Mouse (Mus musculus) ES-E14 (cell line): Measurements from ENCODE around the gene Cnbd2. TPM values are rescaled to one million over a fixed set of nuclear protein-coding genes. Genes with fewer than 3 reads are reported as not detected.

Experiments used
- DNase-seq: peaks from one replicate; pipeline ENCODE4 v3.0.0-alpha.2; 2013; ENCODE audit warnings: low read depth, low spot score
- H3K27ac ChIP-seq: 2 replicates; pipeline ENCODE4 v1.5.1; 2012; ENCODE audit warnings: low read depth, mild to moderate bottlenecking, low read length, moderate library complexity, mixed read lengths; ENCODE audit not compliant: poor library complexity, insufficient read depth, severe bottlenecking
- H3K36me3 ChIP-seq: 2 replicates; pipeline ENCODE4 v1.6.1; 2012; ENCODE audit warnings: mild to moderate bottlenecking, low read length, moderate library complexity, mixed read lengths; ENCODE audit not compliant: control insufficient read depth, poor library complexity, insufficient read depth, severe bottlenecking
- H3K4me1 ChIP-seq, 2 experiments: fragments of 150-350 bp in 1 of 2; sonication (generic) in 1 of 2; 2 replicates each; pipeline ENCODE4 v1.6.1; 2012; ENCODE audit warnings: low read length in 2 of 2, mild to moderate bottlenecking in 1 of 2, mixed read lengths in 1 of 2; ENCODE audit not compliant: control insufficient read depth in 2 of 2, insufficient read depth in 2 of 2, poor library complexity in 1 of 2
- H3K4me3 ChIP-seq, 2 experiments: fragments of 150-350 bp in 1 of 2; sonication (generic) in 1 of 2; 2 replicates each; pipeline ENCODE4 v1.5.1; 2012; ENCODE audit warnings: low read length in 2 of 2, low read depth in 1 of 2, mild to moderate bottlenecking in 1 of 2, mixed read lengths in 1 of 2; ENCODE audit not compliant: insufficient read depth in 1 of 2, poor library complexity in 1 of 2, severe bottlenecking in 1 of 2
- H3K9ac ChIP-seq: 2 replicates; pipeline ENCODE4 v1.6.1; 2012; ENCODE audit warnings: low read depth, mild to moderate bottlenecking, low read length, mixed read lengths; ENCODE audit not compliant: poor library complexity, insufficient read depth, severe bottlenecking
- H3K9me3 ChIP-seq: fragments of 150-350 bp; sonication (generic); 2 replicates; pipeline ENCODE4 v1.6.1; 2012; ENCODE audit warnings: low read depth, mild to moderate bottlenecking, low read length; ENCODE audit not compliant: control insufficient read depth, insufficient read depth
- CHD2 ChIP-seq: IDR thresholded peaks from 2 replicates; pipeline ENCODE4 v1.6.1; 2014; ENCODE audit warnings: mild to moderate bottlenecking, low read depth, low read length, inconsistent platforms
- HCFC1 ChIP-seq: IDR thresholded peaks from 2 replicates; pipeline ENCODE4 v1.6.1; 2012; ENCODE audit warnings: low read length, inconsistent platforms, borderline replicate concordance; ENCODE audit not compliant: insufficient read depth
- MAFK ChIP-seq: IDR thresholded peaks from 2 replicates; pipeline ENCODE4 v1.6.1; 2014; ENCODE audit warnings: mild to moderate bottlenecking, low read depth, low read length, inconsistent platforms; ENCODE audit not compliant: insufficient read depth
- ZC3H11A ChIP-seq: IDR thresholded peaks from 2 replicates; pipeline ENCODE4 v1.6.1; 2012; ENCODE audit warnings: low read depth, mild to moderate bottlenecking, inconsistent platforms, low read length, borderline replicate concordance
- ZNF384 ChIP-seq: IDR thresholded peaks from 2 replicates; pipeline ENCODE4 v1.6.1; 2012; ENCODE audit warnings: low read depth, low read length, inconsistent platforms
- in situ Hi-C, 2 experiments: fragments of 600-800 bp; cut with MboI; formaldehyde crosslinking; loops; one replicate each; pipeline ENCODE4 v1.15.1; 2025; ENCODE audit warnings: low sequenced_read_pairs in 2 of 2, inconsistent platforms in 1 of 2; ENCODE audit not compliant: unreplicated experiment in 2 of 2
- total RNA-seq: library from RNA; depleted of rRNA; stranded (reverse); fragments of 300-350 nt; gene quantifications from 2 replicates; pipeline ENCODE4 v1.2.3, GENCODE M21; 2012

The Cnbd2 gene
- total RNA-seq, 1 experiment: 1.6 TPM

DNA sequence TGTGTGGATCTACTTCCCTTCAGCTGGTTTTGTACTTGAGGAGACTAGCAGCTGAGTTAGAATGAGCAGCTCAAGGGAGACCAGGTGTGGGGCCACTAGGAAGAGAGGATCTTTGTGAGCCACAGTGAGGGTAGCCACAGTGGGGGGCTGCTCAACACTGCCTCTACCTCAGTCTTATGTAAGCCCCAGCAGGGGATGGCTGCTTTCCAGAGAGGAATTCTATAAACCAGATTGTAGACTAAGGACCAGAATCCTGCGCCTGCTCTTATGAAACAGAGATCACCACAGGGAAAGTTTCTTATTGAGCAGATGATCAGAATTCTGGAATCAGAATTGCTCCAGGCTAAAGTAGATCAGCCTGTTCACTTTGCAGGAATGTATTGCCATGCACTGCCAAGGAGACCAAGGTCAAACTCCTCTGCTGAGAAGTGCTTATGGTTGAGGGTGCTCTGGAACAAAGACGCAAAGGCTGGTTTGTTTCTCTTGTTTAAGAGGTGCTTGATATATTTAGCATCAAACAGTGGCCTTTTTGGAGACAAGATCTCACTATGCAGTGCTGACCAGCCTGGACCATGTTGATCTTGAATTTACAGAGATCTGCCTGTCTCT is 22.4 kb upstream of the Cnbd2 start:
- H3K4me1 ChIP-seq: peaks cover 0 to 1% of the 10 kb centered on the region in 2 experiments; a peak in 2 of 4 replicates
- H3K9ac ChIP-seq: no peak overlapping the region
- DNase-seq: no peak
- no peak for TF ChIP-seq ZNF384
- no peak for TF ChIP-seq MAFK
- TF ChIP-seq ZC3H11A: no peak
- TF ChIP-seq HCFC1: no peak
- TF ChIP-seq CHD2: no peak
- H3K36me3 ChIP-seq: peaks cover 50% of the 10 kb centered on the region
- H3K27ac ChIP-seq: no peak overlapping the region
- H3K4me3 ChIP-seq: no peak overlapping the region
- H3K9me3 ChIP-seq: no peaks in the 10 kb centered on the region
- in situ Hi-C loops: no loop called here

DNA sequence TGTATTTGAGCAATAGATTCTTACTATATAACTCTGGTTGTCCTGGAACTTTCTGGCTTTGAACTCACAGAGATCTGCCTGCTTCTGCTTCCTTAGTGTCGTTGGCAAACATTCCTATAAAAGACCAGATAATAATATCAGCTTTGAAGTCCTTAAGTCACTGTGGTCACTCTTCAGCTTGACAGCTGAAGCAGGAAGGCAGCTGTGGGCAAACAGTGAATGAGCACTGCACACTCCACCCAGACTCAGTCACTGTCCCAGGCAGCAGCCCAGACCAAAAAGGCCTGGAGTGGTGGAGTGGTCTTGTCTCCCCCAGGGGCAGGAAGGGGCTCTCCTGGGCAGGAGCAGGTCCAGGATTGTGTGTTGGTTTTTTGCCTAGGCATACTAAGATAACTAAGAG is 20.1 kb upstream of the Cnbd2 start:
- Histone ChIP-seq H3K4me3 (no peak overlapping the region), H3K36me3 (peaks cover 50% of the 10 kb centered on the region), H3K9me3 (no peaks in the 10 kb centered on the region), H3K9ac (no peak overlapping the region), H3K27ac (no peak overlapping the region), H3K4me1 (peaks cover 0 to 1% of the 10 kb centered on the region in 2 experiments; a peak in 2 of 4 replicates)
- in situ Hi-C loops: no loop called here
- no peak for DNase-seq
- TF ChIP-seq MAFK: no peak
- no peak for TF ChIP-seq HCFC1
- TF ChIP-seq ZC3H11A: no peak
- TF ChIP-seq CHD2: no peak
- TF ChIP-seq ZNF384: no peak

DNA sequence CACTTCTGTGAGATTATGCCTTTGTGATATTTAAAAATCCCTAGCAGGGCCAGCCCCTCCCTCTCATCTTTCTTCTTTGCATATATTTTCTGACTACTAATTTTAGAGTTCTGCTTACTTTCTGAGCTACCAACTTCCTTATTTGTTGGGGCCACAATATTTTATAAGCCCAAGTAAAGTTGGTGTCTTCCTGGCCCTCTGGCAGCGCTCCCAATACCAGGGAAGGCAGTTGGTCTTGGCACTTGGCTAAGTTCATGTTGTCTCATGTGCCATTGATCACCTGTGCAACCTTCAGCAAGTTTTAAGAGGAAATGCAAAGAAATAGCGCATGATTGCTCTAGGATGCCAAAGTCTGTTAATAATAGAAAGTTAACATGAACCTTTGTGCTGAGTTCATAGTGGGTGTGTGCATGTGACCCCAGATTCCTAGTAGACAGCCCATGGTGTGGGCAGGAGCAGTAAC is 16.5 kb upstream of the Cnbd2 start:
- in situ Hi-C loops: no loop called here
- no peak overlapping the region for H3K27ac ChIP-seq
- no peaks in the 10 kb centered on the region for H3K4me1 ChIP-seq
- no peaks in the 10 kb centered on the region for H3K9me3 ChIP-seq
- H3K36me3 ChIP-seq: peaks cover 40% of the 10 kb centered on the region
- DNase-seq: no peak
- no peak overlapping the region for H3K4me3 ChIP-seq
- no peak for TF ChIP-seq ZC3H11A
- no peak for TF ChIP-seq MAFK
- TF ChIP-seq ZNF384: no peak
- TF ChIP-seq CHD2: no peak
- no peak for TF ChIP-seq HCFC1
- no peak overlapping the region for H3K9ac ChIP-seq

DNA sequence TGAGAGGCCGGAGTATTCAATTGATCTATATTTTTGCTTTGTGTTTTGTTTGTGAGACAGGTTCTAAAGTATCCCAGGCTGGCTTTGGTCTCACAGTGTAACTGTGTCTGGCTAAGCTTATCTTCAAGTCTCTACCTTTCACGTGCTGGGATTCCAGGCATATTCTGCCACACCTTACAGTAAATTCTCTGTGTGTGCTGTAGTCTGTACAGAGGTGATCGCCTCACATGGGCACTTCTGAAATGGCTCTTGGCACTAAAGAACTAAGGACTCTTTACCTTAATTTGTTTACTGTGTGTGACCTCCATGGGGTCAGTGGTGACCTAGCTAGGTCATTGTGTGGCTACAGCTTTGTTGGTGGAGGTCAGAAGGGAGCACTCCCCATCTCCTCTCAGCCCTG is 15.9 kb upstream of the Cnbd2 start:
- no peak overlapping the region for H3K27ac ChIP-seq

More for the DNA sequence above, 15.9 kb upstream of the Cnbd2 start:
- Histone ChIP-seq H3K36me3 (peaks cover 41% of the 10 kb centered on the region), H3K9ac (no peak overlapping the region), H3K9me3 (no peaks in the 10 kb centered on the region), H3K4me3 (no peak overlapping the region), H3K4me1 (no peaks in the 10 kb centered on the region)
- in situ Hi-C loops: no loop called here
- DNase-seq: no peak
- TF ChIP-seq MAFK: no peak
- no peak for TF ChIP-seq HCFC1
- TF ChIP-seq ZNF384: no peak
- no peak for TF ChIP-seq ZC3H11A
- TF ChIP-seq CHD2: no peak
